Mouse (Mus musculus): ENCODE measurements around the gene Gm21616. TPM values are rescaled to one million over a fixed set of nuclear protein-coding genes. Genes with fewer than 3 reads are reported as not detected.
"Not testable (repeated sequence)": the region's sequence is repeated elsewhere in the genome, so short reads cannot be mapped to it uniquely, and the experiment has no call there.

Gm21616 gene
- not detected in 2 replicates for polyA plus RNA-seq (2012; rRNA removed)

GRCm38 (mm10) chrX:125435242-125435641, at the start of gene Gm21616:
TSS of gene Gm21616 (plus strand) at chrX:125435542.
- H3K36me3 ChIP-seq (ENCODE audit: control insufficient read depth, insufficient read depth, low read length); H3K27ac ChIP-seq (ENCODE audit: insufficient read depth, low read depth, low read length); H3K4me1 ChIP-seq (ENCODE audit: control insufficient read depth, insufficient read depth, low read length); DNase-seq; H3K4me3 ChIP-seq (ENCODE audit: insufficient read depth, low read depth, low read length); H3K27me3 ChIP-seq (replicated peaks; ENCODE audit: control insufficient read depth, insufficient read depth, low read length): not testable (repeated sequence)
- no CpG with 5 or more reads among the region's 4 CpGs for WGBS

Data from kidney, adult 2 months (tissue).